Mouse (Mus musculus): ENCODE measurements around the gene Smpx. TPM values are rescaled to one million over a fixed set of nuclear protein-coding genes. Genes with fewer than 3 reads are reported as not detected.

Gene Smpx
- 100 to 1,000 TPM; 347 to 358 TPM for total RNA-seq (2021)
- 194 and 339 TPM in 2 replicates for polyA plus RNA-seq (2012; rRNA removed)
- long read RNA-seq, transcript Smpx-203 (5 exons, 898 nt), result minor isoform, 8 of 194 reads
- long read RNA-seq, transcript Smpx-201 (6 exons, 1,152 nt), result major isoform, 163 of 194 reads
- long read RNA-seq, partial matches to known transcripts, result 16 of 194 reads
- long read RNA-seq, other reads (novel, unspliced or antisense), result 5 of 194 reads

GRCm38 (mm10) chrX:157698862-157699261, at the start of gene Smpx:
Gene Smpx, plus strand, starts transcription at chrX:157698910.
- Histone ChIP-seq H3K4me1 (ENCODE audit: control insufficient read depth, insufficient read depth, low read length) (no peaks in the 10 kb centered on the region; the same call in 1 of the 2 replicates), H3K27me3 (ENCODE audit: control insufficient read depth, insufficient read depth, low read length) (no peaks in the 10 kb centered on the region), H3K36me3 (ENCODE audit: control insufficient read depth, insufficient read depth, low read length) (no peaks in the 10 kb centered on the region), H3K9ac (ENCODE audit: low read depth, low read length) (peak within 1 kb of the TSS; percentile 41; the same call in 1 of the 2 replicates), H3K79me2 (replicated peaks; ENCODE audit: control insufficient read depth, insufficient read depth, low read length) (no peaks in the 10 kb centered on the region), H3K27ac (peak within 1 kb of the TSS; percentile 81), H3K4me3 (peak within 1 kb of the TSS; percentile 46)
- TF ChIP-seq EP300 (IDR thresholded peaks at IDR 0.05; ENCODE audit: insufficient read depth, low read depth, low read length) (no peak), POLR2A (IDR thresholded peaks at IDR 0.05; ENCODE audit: insufficient read depth, low read depth, low read length) (peak; percentile 57)
- peak in 1 of 2 experiments; percentile 8 for DNase-seq
- WGBS, result 39% methylated on average over 8 of the region's 8 CpGs
- intact Hi-C loops (cut with DNase I), result no loop called here

GRCm38 (mm10) chrX:157655047-157655446, 43.7 kb upstream of the Smpx start:
- no peak for DNase-seq
- no peak overlapping the region for H3K9ac ChIP-seq (ENCODE audit: low read depth, low read length)
- no peak overlapping the region for H3K4me3 ChIP-seq
- no peaks in the 10 kb centered on the region for H3K4me1 ChIP-seq (ENCODE audit: control insufficient read depth, insufficient read depth, low read length)
- no peaks in the 10 kb centered on the region for H3K36me3 ChIP-seq (ENCODE audit: control insufficient read depth, insufficient read depth, low read length)
- intact Hi-C loops (cut with DNase I), result no loop called here
- H3K79me2 ChIP-seq (replicated peaks; ENCODE audit: control insufficient read depth, insufficient read depth, low read length), result no peaks in the 10 kb centered on the region
- H3K27me3 ChIP-seq (ENCODE audit: control insufficient read depth, insufficient read depth, low read length), result no peaks in the 10 kb centered on the region
- TF ChIP-seq CTCF (IDR thresholded peaks at IDR 0.05), result no peak
- TF ChIP-seq EP300 (IDR thresholded peaks at IDR 0.05; ENCODE audit: insufficient read depth, low read depth, low read length), result no peak
- TF ChIP-seq POLR2A (IDR thresholded peaks at IDR 0.05; ENCODE audit: insufficient read depth, low read depth, low read length), result no peak
- H3K27ac ChIP-seq, result no peak overlapping the region

GRCm38 (mm10) chrX:157657356-157657755, 41.4 kb upstream of the Smpx start:
- Histone ChIP-seq H3K36me3 (ENCODE audit: control insufficient read depth, insufficient read depth, low read length) (no peaks in the 10 kb centered on the region), H3K4me3 (no peak overlapping the region), H3K27ac (no peak overlapping the region), H3K9ac (ENCODE audit: low read depth, low read length) (no peak overlapping the region), H3K79me2 (replicated peaks; ENCODE audit: control insufficient read depth, insufficient read depth, low read length) (no peaks in the 10 kb centered on the region), H3K27me3 (ENCODE audit: control insufficient read depth, insufficient read depth, low read length) (no peaks in the 10 kb centered on the region), H3K4me1 (ENCODE audit: control insufficient read depth, insufficient read depth, low read length) (no peaks in the 10 kb centered on the region)
- intact Hi-C loops (cut with DNase I), result no loop called here
- no peak for DNase-seq
- TF ChIP-seq POLR2A (IDR thresholded peaks at IDR 0.05; ENCODE audit: insufficient read depth, low read depth, low read length), result no peak
- no peak for TF ChIP-seq CTCF (IDR thresholded peaks at IDR 0.05)
- no peak for TF ChIP-seq EP300 (IDR thresholded peaks at IDR 0.05; ENCODE audit: insufficient read depth, low read depth, low read length)

DNA sequence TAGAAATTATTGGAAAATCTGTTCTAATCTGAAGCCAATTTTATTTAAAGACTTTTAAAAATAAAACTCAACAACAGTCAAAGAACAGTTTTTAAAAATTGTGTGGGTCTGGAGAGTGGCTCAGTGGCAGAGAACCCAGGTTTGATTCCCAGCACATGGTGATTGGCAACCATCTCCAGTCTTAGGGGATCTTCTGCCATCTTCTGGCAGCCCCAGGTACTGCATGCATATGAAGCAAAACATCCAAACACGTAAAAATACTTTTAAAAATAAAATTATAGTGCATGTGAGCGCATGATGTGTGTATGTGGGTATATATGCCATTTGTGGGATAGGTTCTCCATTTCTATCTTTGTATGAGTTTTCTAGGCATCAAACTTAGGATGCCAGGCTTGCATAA, 26.9 kb upstream of the Smpx start:
- H3K27ac ChIP-seq, result no peak overlapping the region
- no peak overlapping the region for H3K9ac ChIP-seq (ENCODE audit: low read depth, low read length)
- no peak for DNase-seq
- H3K36me3 ChIP-seq (ENCODE audit: control insufficient read depth, insufficient read depth, low read length), result no peaks in the 10 kb centered on the region
- no peaks in the 10 kb centered on the region for H3K4me1 ChIP-seq (ENCODE audit: control insufficient read depth, insufficient read depth, low read length)
- intact Hi-C loops (cut with DNase I), result no loop called here
- H3K27me3 ChIP-seq (ENCODE audit: control insufficient read depth, insufficient read depth, low read length), result no peaks in the 10 kb centered on the region
- H3K79me2 ChIP-seq (replicated peaks; ENCODE audit: control insufficient read depth, insufficient read depth, low read length), result no peaks in the 10 kb centered on the region
- no peak overlapping the region for H3K4me3 ChIP-seq
- WGBS, result 71% methylated on average over 2 of the region's 2 CpGs
- peak; percentile 49 for TF ChIP-seq CTCF (IDR thresholded peaks at IDR 0.05)
- TF ChIP-seq EP300 (IDR thresholded peaks at IDR 0.05; ENCODE audit: insufficient read depth, low read depth, low read length), result no peak

DNA sequence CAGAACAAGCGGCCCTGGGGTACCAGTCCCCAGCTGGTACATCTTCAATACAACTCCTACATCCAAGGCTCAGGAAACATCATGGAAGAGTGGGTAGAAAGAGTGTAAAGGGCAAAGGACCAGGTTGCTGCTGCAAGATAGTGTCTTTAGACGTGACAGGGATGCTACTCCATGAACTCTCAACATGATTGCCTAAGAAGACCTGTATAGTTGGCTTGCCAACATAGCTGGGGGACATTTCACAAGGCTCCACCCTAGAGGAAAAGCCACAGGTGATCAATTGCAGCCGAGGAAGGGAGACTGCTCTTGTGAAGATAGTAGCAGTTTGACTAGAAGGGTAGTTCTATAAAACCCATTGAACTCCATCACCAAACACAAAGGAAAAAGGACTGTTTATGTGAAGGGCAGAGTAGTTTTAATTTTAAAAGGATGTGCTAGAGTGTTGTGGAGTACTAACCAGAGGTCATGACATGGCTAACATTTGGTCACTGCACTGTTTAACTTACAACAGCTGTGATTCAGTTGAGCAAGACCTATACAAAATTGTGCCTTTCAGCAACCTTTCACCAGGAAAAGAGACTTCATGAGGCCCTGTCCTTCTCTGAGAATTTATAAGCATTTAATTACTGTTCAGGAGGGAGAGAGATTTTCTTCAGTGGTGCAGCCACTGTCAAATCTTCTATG, 23.9 kb upstream of the Smpx start:
- intact Hi-C loops (cut with DNase I), result no loop called here
- Histone ChIP-seq H3K4me1 (ENCODE audit: control insufficient read depth, insufficient read depth, low read length) (no peaks in the 10 kb centered on the region), H3K4me3 (no peak overlapping the region), H3K9ac (ENCODE audit: low read depth, low read length) (no peak overlapping the region), H3K36me3 (ENCODE audit: control insufficient read depth, insufficient read depth, low read length) (no peaks in the 10 kb centered on the region), H3K27ac (no peak overlapping the region), H3K79me2 (replicated peaks; ENCODE audit: control insufficient read depth, insufficient read depth, low read length) (no peaks in the 10 kb centered on the region), H3K27me3 (ENCODE audit: control insufficient read depth, insufficient read depth, low read length) (no peaks in the 10 kb centered on the region)
- DNase-seq, result no peak
- TF ChIP-seq CTCF (IDR thresholded peaks at IDR 0.05) (no peak), EP300 (IDR thresholded peaks at IDR 0.05; ENCODE audit: insufficient read depth, low read depth, low read length) (no peak), POLR2A (IDR thresholded peaks at IDR 0.05; ENCODE audit: insufficient read depth, low read depth, low read length) (no peak)
- 63% methylated on average over 3 of the region's 3 CpGs for WGBS

GRCm38 (mm10) chrX:157691186-157691585, 7.5 kb upstream of the Smpx start:
- Histone ChIP-seq H3K4me3 (no peak overlapping the region), H3K79me2 (replicated peaks; ENCODE audit: control insufficient read depth, insufficient read depth, low read length) (no peaks in the 10 kb centered on the region), H3K4me1 (ENCODE audit: control insufficient read depth, insufficient read depth, low read length) (no peaks in the 10 kb centered on the region), H3K9ac (ENCODE audit: low read depth, low read length) (no peak overlapping the region), H3K36me3 (ENCODE audit: control insufficient read depth, insufficient read depth, low read length) (no peaks in the 10 kb centered on the region), H3K27me3 (ENCODE audit: control insufficient read depth, insufficient read depth, low read length) (no peaks in the 10 kb centered on the region), H3K27ac (no peak overlapping the region)
- WGBS, result 41% methylated on average over 4 of the region's 4 CpGs
- DNase-seq, result no peak
- intact Hi-C loops (cut with DNase I), result no loop called here
- TF ChIP-seq POLR2A (IDR thresholded peaks at IDR 0.05; ENCODE audit: insufficient read depth, low read depth, low read length) (no peak), CTCF (IDR thresholded peaks at IDR 0.05) (no peak), EP300 (IDR thresholded peaks at IDR 0.05; ENCODE audit: insufficient read depth, low read depth, low read length) (no peak)

All from heart, adult 2 months (tissue).